Mouse (Mus musculus) kidney, embryonic 15.5 days (tissue): ENCODE measurements around the gene Alx1. TPM values are rescaled to one million over a fixed set of nuclear protein-coding genes. Genes with fewer than 3 reads are reported as not detected.

Experiments used
- ATAC-seq: fragments of 200-750 bp; cut with Nextera tagmentation; replicated peaks from 2 replicates; pipeline ENCODE4 v1.8.0; 2017; ENCODE audit warnings: moderate TSS enrichment; ENCODE audit not compliant: low FRiP score
- H3K27ac ChIP-seq: fragments of 300-500 bp; sonication (generic); 2 replicates; pipeline ENCODE4 v1.5.1; 2015; ENCODE audit warnings: mild to moderate bottlenecking, inconsistent platforms
- H3K27me3 ChIP-seq: fragments of 300-500 bp; sonication (generic); 2 replicates; pipeline ENCODE4 v1.6.1; 2015; ENCODE audit warnings: inconsistent platforms
- H3K36me3 ChIP-seq: fragments of 300-500 bp; sonication (generic); 2 replicates; pipeline ENCODE4 v1.6.1; 2015; ENCODE audit warnings: inconsistent platforms
- H3K4me1 ChIP-seq: fragments of 300-500 bp; sonication (generic); 2 replicates; pipeline ENCODE4 v1.6.1; 2015; ENCODE audit warnings: inconsistent platforms
- H3K4me2 ChIP-seq: fragments of 300-500 bp; sonication (generic); 2 replicates; pipeline ENCODE4 v1.6.1; 2015; ENCODE audit warnings: moderate library complexity, mild to moderate bottlenecking, inconsistent platforms
- H3K4me3 ChIP-seq: fragments of 300-500 bp; sonication (generic); replicated peaks from 2 replicates; pipeline ENCODE4 v1.5.1; 2015; ENCODE audit warnings: mild to moderate bottlenecking, inconsistent platforms
- H3K9ac ChIP-seq: fragments of 300-500 bp; sonication (generic); 2 replicates; pipeline ENCODE4 v1.6.1; 2015; ENCODE audit warnings: mild to moderate bottlenecking, inconsistent platforms
- H3K9me3 ChIP-seq: fragments of 300-500 bp; sonication (generic); replicated peaks from 2 replicates; pipeline ENCODE4 v1.6.1; 2016; ENCODE audit warnings: inconsistent platforms
- WGBS: fragments of 180-500 bp; shearing (Covaris S2); methylation state at CpG from one replicate; pipeline ENCODE4 v1.1.7; 2015; ENCODE audit warnings: mixed read lengths; 5-methylcytosine and 5-hydroxymethylcytosine counted together
- polyA plus RNA-seq: library from polyadenylated mRNA; unstranded; fragments of >200 nt; fragmentation: Nextera tagmentation; extraction: Ambion mirVana; gene quantifications from 2 replicates; pipeline ENCODE4 v1.2.1, GENCODE M21; 2015

Alx1 gene
- polyA plus RNA-seq, 1 experiment from 2014 or later: 28.6 TPM

- peaks cover 26% of the 10 kb centered on the region for H3K4me1 ChIP-seq
- WGBS: under 1% methylated on average over 17 of the region's 17 CpGs
- H3K36me3 ChIP-seq: no peaks in the 10 kb centered on the region
- no peak overlapping the region for H3K9ac ChIP-seq
- H3K27ac ChIP-seq: peak overlapping the region; percentile 7; the same call in 1 of the 2 replicates
- ATAC-seq: no peak
- H3K9me3 ChIP-seq: no peaks in the 10 kb centered on the region
- peak overlapping the region; percentile 25 for H3K4me2 ChIP-seq
- H3K4me3 ChIP-seq: peak overlapping the region; percentile 53
- peaks cover 78% of the 10 kb centered on the region for H3K27me3 ChIP-seq
Measured at GRCm38 (mm10) chr10:103026636-103027225, 3.3 kb downstream of the Alx1 start.

GRCm38 (mm10) chr10:103002556-103002955 lies 27.5 kb downstream of the Alx1 start:
- no peak overlapping the region for H3K4me2 ChIP-seq
- no peaks in the 10 kb centered on the region for H3K36me3 ChIP-seq
- ATAC-seq: no peak
- no peaks in the 10 kb centered on the region for H3K27me3 ChIP-seq
- H3K9me3 ChIP-seq: no peaks in the 10 kb centered on the region
- no peak overlapping the region for H3K9ac ChIP-seq
- H3K4me3 ChIP-seq: no peak overlapping the region
- WGBS: 53% methylated on average over 2 of the region's 2 CpGs
- peaks cover 4% of the 10 kb centered on the region; the same call in 1 of the 2 replicates for H3K4me1 ChIP-seq
- H3K27ac ChIP-seq: no peak overlapping the region

GRCm38 (mm10) chr10:103000902-103001301 lies 29.1 kb downstream of the Alx1 start:
- no peak overlapping the region for H3K9ac ChIP-seq
- H3K27ac ChIP-seq: no peak overlapping the region
- peaks cover 4% of the 10 kb centered on the region; the same call in 1 of the 2 replicates for H3K4me1 ChIP-seq
- 0 out of 2 replicates have a peak overlapping the region, but pooled peaks have one; percentile 23 for H3K4me2 ChIP-seq
- no peaks in the 10 kb centered on the region for H3K27me3 ChIP-seq
- H3K36me3 ChIP-seq: no peaks in the 10 kb centered on the region
- peak; percentile 84 for ATAC-seq
- H3K9me3 ChIP-seq: no peaks in the 10 kb centered on the region
- no peak overlapping the region for H3K4me3 ChIP-seq
- WGBS: 18% methylated on average over 8 of the region's 8 CpGs

GRCm38 (mm10) chr10:102999584-102999983 lies 30.4 kb downstream of the Alx1 start:
- H3K36me3 ChIP-seq: no peaks in the 10 kb centered on the region
- H3K4me3 ChIP-seq: no peak overlapping the region
- peaks cover 4% of the 10 kb centered on the region; the same call in 1 of the 2 replicates for H3K4me1 ChIP-seq
- H3K27me3 ChIP-seq: no peaks in the 10 kb centered on the region
- H3K4me2 ChIP-seq: no peak overlapping the region
- no peaks in the 10 kb centered on the region for H3K9me3 ChIP-seq
- ATAC-seq: no peak
- no peak overlapping the region for H3K9ac ChIP-seq
- no peak overlapping the region for H3K27ac ChIP-seq

- H3K9me3 ChIP-seq: no peaks in the 10 kb centered on the region
Measured at GRCm38 (mm10) chr10:102975106-102975505, 54.9 kb downstream of the Alx1 start.

GRCm38 (mm10) chr10:102959602-102960001 lies 70.4 kb downstream of the Alx1 start:
- H3K9me3 ChIP-seq: no peaks in the 10 kb centered on the region
- no peaks in the 10 kb centered on the region for H3K4me1 ChIP-seq
- no peaks in the 10 kb centered on the region for H3K27me3 ChIP-seq
- no peak overlapping the region for H3K4me3 ChIP-seq
- 93% methylated on average over 2 of the region's 2 CpGs for WGBS
- H3K36me3 ChIP-seq: no peaks in the 10 kb centered on the region
- no peak overlapping the region for H3K4me2 ChIP-seq
- ATAC-seq: no peak
- no peak overlapping the region for H3K9ac ChIP-seq
- H3K27ac ChIP-seq: no peak overlapping the region

More at GRCm38 (mm10) chr10:102975106-102975505, 54.9 kb downstream of the Alx1 start:
- Histone ChIP-seq H3K4me1 (no peaks in the 10 kb centered on the region), H3K27ac (no peak overlapping the region), H3K4me2 (no peak overlapping the region), H3K9ac (no peak overlapping the region), H3K36me3 (no peaks in the 10 kb centered on the region), H3K4me3 (no peak overlapping the region), H3K27me3 (no peaks in the 10 kb centered on the region)
- no peak for ATAC-seq
- 79% methylated on average over 5 of the region's 5 CpGs for whole genome bisulfite sequencing

Other genes with a start within 250 kb of the Alx1 start
- 17.9 TPM in 2 replicates for gene Lrriq1, start 206.1 kb upstream of the Alx1 start, polyA plus RNA-seq